27 mouse cellular contexts compared by ENCODE assay signal in the genomic region with DNA sequence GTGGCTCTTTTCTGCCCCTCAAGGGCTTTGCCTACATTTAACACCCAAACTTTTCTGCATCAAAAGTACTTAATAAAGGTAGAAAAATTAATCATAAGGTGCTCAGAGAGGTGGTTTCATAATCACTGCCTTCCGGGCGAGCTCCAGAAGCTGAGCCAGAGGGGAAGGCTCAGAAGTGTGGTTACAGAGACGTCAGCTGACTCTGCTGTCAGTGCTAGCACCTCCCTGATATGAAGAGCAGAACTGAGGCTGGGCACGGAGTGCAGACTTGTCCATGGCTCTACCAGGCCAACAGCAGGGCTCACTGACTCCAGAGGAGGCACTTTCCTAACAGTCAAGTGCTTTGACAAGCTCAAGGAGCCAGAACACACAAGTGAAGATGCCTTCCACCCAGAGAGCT. TPM values are rescaled to one million over a fixed set of nuclear protein-coding genes. Genes with fewer than 3 reads are reported as not detected.
A peak's percentile ranks its signal among the peaks of the same experiment; 100 is the strongest.
DNase-seq lines count a peak whose midpoint lies in the region; ATAC-seq lines count a peak whose summit lies in the region.
"Had no signal": no experiment of that assay in that cellular context is flagged by ENCODE, and none has a peak within 500 bp of the region (broad histone marks: within the 10 kb centered on the region; RNA-seq: fewer than 3 reads in every experiment).

No protein-coding gene starts in this region.

- H3K27ac ChIP-seq in lung, embryonic 15.5 days = no peak overlapping the region
- H3K27ac ChIP-seq in liver, embryonic 11.5 days (ENCODE audit: low read depth, low read length) = no peak overlapping the region
- H3K27ac ChIP-seq: embryonic facial prominence, embryonic 13.5 days; forebrain, embryonic 10.5 days; hindbrain, embryonic 14.5 days; limb, embryonic 12.5 days; midbrain, embryonic 12.5 days; neural tube, embryonic 12.5 days had no signal

- no peaks in the 10 kb centered on the region for H3K27me3 ChIP-seq in lung, embryonic 15.5 days
- no peaks in the 10 kb centered on the region for H3K27me3 ChIP-seq in liver, embryonic 11.5 days (replicated peaks; ENCODE audit: control insufficient read depth, insufficient read depth, low read length)
- H3K27me3 ChIP-seq: CH12.LX; embryonic facial prominence, embryonic 13.5 days; limb, embryonic 12.5 days; midbrain, embryonic 12.5 days; neural tube, embryonic 12.5 days had no signal

- WGBS in lung, embryonic 15.5 days = 38% methylated on average over 4 of the region's 4 CpGs
- 45% methylated on average over 4 of the region's 4 CpGs for WGBS in liver, embryonic 11.5 days

- no peaks in the 10 kb centered on the region for H3K9me3 ChIP-seq in lung, embryonic 15.5 days
- H3K9me3 ChIP-seq in liver, embryonic 11.5 days (ENCODE audit: control insufficient read depth, low read length) = no peaks in the 10 kb centered on the region
- H3K9me3 ChIP-seq: embryonic facial prominence, embryonic 13.5 days; forebrain, embryonic 10.5 days; midbrain, embryonic 12.5 days; neural tube, embryonic 12.5 days had no signal

- peak; percentile 71 for DNase-seq in lung, postnatal 25 days (ENCODE audit: low spot score)
- DNase-seq in adrenal gland, postnatal 25 days = no peak
- no peak for DNase-seq in urinary bladder, adult 2 months (ENCODE audit: low spot score)
- no peak for DNase-seq in testis, postnatal 14 days (ENCODE audit: low spot score)
- no peak for DNase-seq in liver, embryonic 11.5 days (ENCODE audit: low spot score)
- DNase-seq: adrenal gland, adult 8-10 months; cerebellum, adult 11-12 months; cerebellum, adult 9-11 months; heart, postnatal 36 days; kidney, adult 11 months; kidney, postnatal 14 days; layer of hippocampus, adult 9-11 months had no signal

- no peaks in the 10 kb centered on the region for H3K36me3 ChIP-seq in lung, embryonic 15.5 days
- no peaks in the 10 kb centered on the region for H3K36me3 ChIP-seq in liver, embryonic 11.5 days (ENCODE audit: control insufficient read depth, insufficient read depth, low read length)
- H3K36me3 ChIP-seq: forebrain, embryonic 10.5 days; limb, embryonic 12.5 days; midbrain, embryonic 12.5 days; neural tube, embryonic 12.5 days had no signal

- peak; percentile 85 for ATAC-seq in granulocyte monocyte progenitor cell, adult 5-6 weeks (replicated peaks; ENCODE audit: poor library complexity, severe bottlenecking)
- ATAC-seq in lung, embryonic 15.5 days (ENCODE audit: borderline replicate concordance, extremely low read depth, low FRiP score, low TSS enrichment) = peak; percentile 42; the same call in 1 of the 2 replicates
- ATAC-seq in liver, embryonic 11.5 days (replicated peaks; ENCODE audit: low FRiP score) = no peak
- ATAC-seq: activated CD4-positive, CD25-positive, alpha-beta regulatory T cell, adult 4 months; forebrain, embryonic 16.5 days; inflammation-experienced regulatory T-cells, adult 6 months had no signal

- peaks cover 6% of the 10 kb centered on the region; the same call in 1 of the 2 replicates for H3K4me1 ChIP-seq in lung, embryonic 15.5 days
- no peaks in the 10 kb centered on the region for H3K4me1 ChIP-seq in liver, embryonic 11.5 days (replicated peaks; ENCODE audit: control insufficient read depth, insufficient read depth, low read length)
- H3K4me1 ChIP-seq: embryonic facial prominence, embryonic 13.5 days; forebrain, embryonic 10.5 days; limb, embryonic 12.5 days; midbrain, embryonic 12.5 days; neural tube, embryonic 12.5 days had no signal

- no peak overlapping the region for H3K9ac ChIP-seq in lung, embryonic 15.5 days
- H3K9ac ChIP-seq in liver, embryonic 11.5 days (ENCODE audit: low read depth, low read length) = no peak overlapping the region
- H3K9ac ChIP-seq: embryonic facial prominence, embryonic 13.5 days; hindbrain, embryonic 14.5 days; limb, embryonic 12.5 days; midbrain, embryonic 12.5 days; neural tube, embryonic 12.5 days had no signal

- H3K4me2 ChIP-seq in lung, embryonic 15.5 days = no peak overlapping the region
- no peak overlapping the region for H3K4me2 ChIP-seq in liver, embryonic 11.5 days
- H3K4me2 ChIP-seq: embryonic facial prominence, embryonic 13.5 days; heart, embryonic 11.5 days; hindbrain, embryonic 14.5 days; limb, embryonic 12.5 days; midbrain, embryonic 12.5 days; neural tube, embryonic 12.5 days had no signal

- no peak overlapping the region for H3K4me3 ChIP-seq in lung, embryonic 15.5 days
- H3K4me3 ChIP-seq in liver, embryonic 11.5 days (ENCODE audit: low read depth, low read length) = no peak overlapping the region
- H3K4me3 ChIP-seq: embryonic facial prominence, embryonic 13.5 days; forebrain, embryonic 10.5 days; limb, embryonic 12.5 days; megakaryocyte, embryonic 14.5 days; midbrain, embryonic 12.5 days; myocyte; neural tube, embryonic 12.5 days had no signal

RNA-seq across cellular contexts. Expression of a gene that starts 49.4 kb away (rescaled TPM):
- 24.1 and 32.2 TPM in 2 replicates for total RNA-seq in granulocyte monocyte progenitor cell, adult 5-6 weeks (2014; fragmentation: Nextera tagmentation)
- 22.7 and 34.4 TPM in 2 replicates for total RNA-seq in granulocyte monocyte progenitor cell, adult 5-6 weeks (2017)
- polyA plus RNA-seq in lung, embryonic 15.5 days (2015; fragmentation: Nextera tagmentation; extraction: Ambion mirVana) = 16.3 and 17.7 TPM in 2 replicates
- total RNA-seq in adrenal gland, postnatal 25 days (2021) = 25.2 and 30.3 TPM in 2 replicates
- polyA plus RNA-seq in urinary bladder, adult 2 months (2012; rRNA removed) = 21.4 and 24.3 TPM in 2 replicates
- 19.5 and 20.8 TPM in 2 replicates for polyA plus RNA-seq in liver, embryonic 11.5 days (2014; fragmentation: Nextera tagmentation; extraction: Ambion mirVana)
